Mouse (Mus musculus) liver, postnatal 0 days (tissue): ENCODE measurements at regions not wholly inside any gene's neighbourhood (a gene's known extent, or its start where the extent isn't known, plus 50 kb on each side); places are given as distances from the start of the nearest gene placed in this dataset.

ENCODE experiments used
- CTCF ChIP-seq: sonication (generic); IDR thresholded peaks from 2 replicates; pipeline ENCODE4 v1.5.1; 2016; ENCODE audit warnings: antibody characterized with exemption, low read depth
- EP300 ChIP-seq: IDR thresholded peaks from 2 replicates; pipeline ENCODE4 v1.6.1; 2016; ENCODE audit warnings: antibody characterized with exemption, low read depth, mild to moderate bottlenecking

GRCm38 (mm10) chr3:21850977-21851376 lies 225.5 kb upstream of the Tbl1xr1 start:
- TF ChIP-seq CTCF (no peak), EP300 (no peak)
